ENCODE assay signal across 8 mouse cellular contexts in genomic region chr16:92478561-92479150, GRCm38 (mm10). TPM values are rescaled to one million over a fixed set of nuclear protein-coding genes. Genes with fewer than 3 reads are reported as not detected.
DNase-seq lines count a peak whose midpoint lies in the region; ATAC-seq and TF ChIP-seq lines count a peak whose summit lies in the region.

No protein-coding gene starts in this region.

- H3K27ac ChIP-seq in small intestine, adult 2 months (ENCODE audit: insufficient read depth, low read depth, low read length), result no peak overlapping the region

- no peak for TF ChIP-seq POLR2A in small intestine, adult 2 months (IDR thresholded peaks at IDR 0.05; ENCODE audit: low read depth, low read length)

- peaks cover 5% of the 10 kb centered on the region; the same call in 1 of the 2 replicates for H3K27me3 ChIP-seq in small intestine, adult 2 months (ENCODE audit: control insufficient read depth, insufficient read depth, low read length)

- peak; percentile 85 for ATAC-seq in megakaryocyte progenitor cell, adult 5-6 weeks (replicated peaks; ENCODE audit: poor library complexity)

- intact Hi-C loops in left cerebral cortex, postnatal 10 days (cut with DNase I), result loop anchor here (5.0 kb wide), 1 partner anchor 136 kb away; no protein-coding TSS in a partner anchor

- peak; percentile 60 to 87 for DNase-seq in adrenal gland, adult (ENCODE audit: inconsistent age in 2 of 2, low spot score in 1 of 2)
- no peak for DNase-seq in adrenal gland, adult 8-10 months
- DNase-seq in cerebellum, adult 8-10 months, result peak; percentile 63
- peak; percentile 69 for DNase-seq in forelimb bud, embryonic 11.5 days (ENCODE audit: low read depth, low spot score)
- DNase-seq in hindlimb bud, embryonic 11.5 days (ENCODE audit: extremely low spot score, low read depth, low spot score), result peak; percentile 46
- peak; percentile 58 to 71 for DNase-seq in left cerebral cortex, postnatal 10 days (ENCODE audit: extremely low spot score in 1 of 2, low spot score in 2 of 2)

- H3K4me3 ChIP-seq in small intestine, adult 2 months (ENCODE audit: low read depth, low read length), result no peak overlapping the region

- TF ChIP-seq CTCF in small intestine, adult 2 months (IDR thresholded peaks at IDR 0.05; ENCODE audit: extremely low read depth, insufficient read length, insufficient replicate concordance, low read depth, low read length), result peak; percentile 61; the same call in 1 of the 2 replicates

- 13% methylated on average over 23 of the region's 23 CpGs for WGBS in small intestine, adult 2 months

- H3K4me1 ChIP-seq in small intestine, adult 2 months (ENCODE audit: control insufficient read depth, insufficient read depth, insufficient read length, low read length), result peaks cover 2% of the 10 kb centered on the region; the same call in 1 of the 2 replicates

- no peaks in the 10 kb centered on the region for H3K36me3 ChIP-seq in small intestine, adult 2 months (ENCODE audit: control insufficient read depth, insufficient read depth, low read length)

RNA-seq across cellular contexts. Expression of gene Clic6, which starts 6.9 kb away (rescaled TPM):
- total RNA-seq in adrenal gland, adult 8-10 months (2022), result under 1 TPM; 0.17 to 0.55 (median 0.32) TPM
- under 1 TPM; 0.53 to 0.77 TPM for total RNA-seq in left cerebral cortex, postnatal 10 days (2021)
- not detected in 2 replicates for total RNA-seq in megakaryocyte progenitor cell, adult 5-6 weeks (2015)
- 0.04 TPM in 1 of 2 replicates, not detected in the other for total RNA-seq in megakaryocyte progenitor cell, adult 5-6 weeks (2017)
- 1.4 and 2.1 TPM in 2 replicates for polyA plus RNA-seq in small intestine, adult 2 months (2012; rRNA removed)

RNA-seq across cellular contexts. Expression of gene Rcan1, which starts 8.0 kb away (rescaled TPM):
- total RNA-seq in adrenal gland, adult 8-10 months (2022), result 10 to 100 TPM; 16.0 to 23.4 (median 19.0) TPM
- total RNA-seq in left cerebral cortex, postnatal 10 days (2021), result 10 to 100 TPM; 49.3 to 53.5 TPM
- total RNA-seq in megakaryocyte progenitor cell, adult 5-6 weeks (2015), result 6.9 and 7.8 TPM in 2 replicates
- total RNA-seq in megakaryocyte progenitor cell, adult 5-6 weeks (2017), result 8.4 and 8.6 TPM in 2 replicates
- 7.3 and 9.7 TPM in 2 replicates for polyA plus RNA-seq in small intestine, adult 2 months (2012; rRNA removed)
